Mouse (Mus musculus): ENCODE measurements around the gene Gm49396.
A peak's percentile ranks its signal among the peaks of the same experiment; 100 is the strongest.

Gm49396 gene

DNA sequence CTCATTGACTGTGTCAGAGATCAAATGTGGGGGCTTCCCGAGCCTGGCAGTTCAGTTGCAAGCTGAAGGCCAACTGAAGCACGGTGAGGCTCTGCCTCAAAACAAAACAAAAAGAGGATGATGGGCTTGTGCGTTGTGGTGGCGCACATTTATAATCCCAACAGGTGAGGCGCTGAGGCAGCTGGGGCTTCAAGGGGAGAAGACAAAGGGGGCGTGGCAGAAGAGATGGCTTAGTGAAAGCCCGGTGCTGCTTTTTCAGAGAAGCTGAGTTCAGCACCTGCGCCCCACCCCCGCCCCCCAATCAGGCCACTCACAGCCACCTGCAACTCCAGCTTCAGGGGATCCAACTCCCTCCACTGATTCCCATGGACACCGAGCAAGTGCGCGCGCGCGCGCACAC lies 45.3 kb downstream of the Gm49396 start:
- DNase-seq (ENCODE audit: low read depth, low spot score), result no peak

DNA sequence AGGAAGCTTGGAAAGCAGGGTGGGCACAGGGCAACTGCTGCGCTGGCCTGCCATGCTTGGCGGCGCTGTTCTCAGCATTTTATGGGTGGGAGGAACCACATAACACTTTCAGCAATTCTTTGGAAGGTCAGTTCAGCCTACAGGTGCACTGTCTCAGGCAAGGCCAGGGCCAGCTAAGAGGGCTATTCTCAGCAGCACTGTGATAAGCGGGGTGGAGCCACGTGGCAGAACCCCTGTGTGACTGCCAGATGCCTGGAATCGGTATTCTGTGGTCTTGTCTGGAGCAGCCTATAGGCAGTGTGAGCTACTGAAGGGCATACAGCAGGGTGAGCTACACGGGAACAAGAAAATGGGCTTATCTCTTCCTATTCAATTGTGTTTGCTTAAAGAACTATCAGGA lies 46.9 kb downstream of the Gm49396 start:
- DNase-seq (ENCODE audit: low read depth, low spot score), result no peak

DNA sequence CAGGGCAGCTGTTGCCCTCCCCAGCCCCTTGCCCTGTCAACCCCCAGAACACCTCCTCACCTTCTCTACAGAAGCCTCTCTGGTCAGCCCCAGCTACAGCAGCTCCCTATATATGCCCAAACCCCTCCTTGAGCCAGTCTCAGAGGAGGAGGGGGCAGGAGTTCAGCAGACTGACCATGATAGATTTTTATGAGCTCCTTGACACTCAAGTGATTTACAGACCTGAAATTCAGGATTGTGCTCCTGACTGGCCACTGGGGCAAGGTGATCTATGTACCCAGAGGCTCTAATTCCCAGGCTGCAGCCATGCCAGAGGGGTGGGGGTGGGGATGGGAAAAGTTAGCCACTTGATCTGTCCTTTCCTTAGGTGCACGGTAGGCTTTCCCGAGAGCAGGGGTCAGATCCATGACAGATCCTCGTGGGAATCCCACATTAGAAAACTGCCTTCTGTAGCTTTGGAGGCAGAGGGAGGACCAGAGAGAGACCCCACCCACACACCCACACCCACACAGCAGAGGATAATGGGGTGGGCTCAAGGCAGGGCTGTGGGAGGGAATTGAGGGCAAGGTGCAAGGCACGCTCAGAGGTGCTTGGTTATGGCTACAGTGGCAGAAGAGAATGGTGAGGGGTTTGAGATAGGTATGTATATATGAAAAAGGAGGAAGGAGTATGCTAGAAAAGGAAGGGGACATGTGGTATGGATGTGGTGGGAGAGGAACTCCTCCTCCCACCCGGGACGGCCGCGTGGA lies 49.7 kb downstream of the Gm49396 start, which contains the start of gene Upk1a:
TSS of gene Upk1a (minus strand) at position 194 of the 749 bp plus-strand sequence.
- DNase-seq (ENCODE audit: low read depth, low spot score), result no peak

DNA sequence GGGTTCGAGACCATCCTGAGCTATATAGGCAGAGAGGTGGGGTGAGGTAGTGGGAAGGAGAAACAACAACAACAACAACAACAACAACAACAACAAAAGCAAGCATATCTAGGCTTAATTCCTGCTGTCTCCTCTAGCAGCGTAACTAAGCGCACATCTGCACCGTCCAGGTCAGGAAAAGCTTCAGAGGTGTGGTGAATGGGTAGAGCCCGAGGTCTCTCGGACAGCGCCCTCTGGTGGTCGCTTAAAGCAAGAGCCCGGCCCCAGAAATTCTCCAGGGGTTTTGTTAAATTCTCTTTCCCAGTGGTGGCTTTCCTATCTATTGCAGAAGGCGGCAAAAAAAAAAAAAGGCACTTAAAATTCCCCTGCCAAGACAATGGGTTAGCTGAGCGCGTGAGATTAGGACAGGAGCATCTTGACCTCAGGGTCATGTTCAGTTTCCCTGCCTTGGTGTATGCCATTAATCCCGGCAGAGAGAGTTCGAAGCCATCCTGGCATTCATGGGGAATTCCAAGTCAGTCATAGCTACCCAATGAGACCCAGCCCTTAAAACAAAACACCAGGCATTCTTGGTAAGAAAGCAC lies 50.5 kb downstream of the Gm49396 start:
- peak; percentile 79 for DNase-seq (ENCODE audit: low read depth, low spot score)

DNA sequence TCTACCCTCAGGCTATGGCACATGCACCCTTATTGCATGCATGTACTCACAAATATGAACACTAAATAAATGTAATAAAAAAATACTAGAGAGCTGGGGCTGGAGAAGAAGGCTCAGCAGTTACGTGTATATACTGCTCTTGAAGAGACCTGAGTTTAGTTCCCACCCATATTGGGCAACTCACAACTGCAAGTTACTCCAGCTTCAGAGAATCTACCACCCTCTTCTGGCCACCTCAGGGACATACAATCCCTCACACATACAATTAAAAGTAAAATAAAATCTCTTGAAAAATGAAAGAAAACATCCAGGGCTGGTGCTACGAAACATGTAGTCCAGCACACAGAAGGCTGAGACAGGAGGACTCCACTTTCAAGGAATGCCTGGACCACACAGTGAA lies 51.3 kb downstream of the Gm49396 start:
- DNase-seq (ENCODE audit: low read depth, low spot score), result peak; percentile 63

DNA sequence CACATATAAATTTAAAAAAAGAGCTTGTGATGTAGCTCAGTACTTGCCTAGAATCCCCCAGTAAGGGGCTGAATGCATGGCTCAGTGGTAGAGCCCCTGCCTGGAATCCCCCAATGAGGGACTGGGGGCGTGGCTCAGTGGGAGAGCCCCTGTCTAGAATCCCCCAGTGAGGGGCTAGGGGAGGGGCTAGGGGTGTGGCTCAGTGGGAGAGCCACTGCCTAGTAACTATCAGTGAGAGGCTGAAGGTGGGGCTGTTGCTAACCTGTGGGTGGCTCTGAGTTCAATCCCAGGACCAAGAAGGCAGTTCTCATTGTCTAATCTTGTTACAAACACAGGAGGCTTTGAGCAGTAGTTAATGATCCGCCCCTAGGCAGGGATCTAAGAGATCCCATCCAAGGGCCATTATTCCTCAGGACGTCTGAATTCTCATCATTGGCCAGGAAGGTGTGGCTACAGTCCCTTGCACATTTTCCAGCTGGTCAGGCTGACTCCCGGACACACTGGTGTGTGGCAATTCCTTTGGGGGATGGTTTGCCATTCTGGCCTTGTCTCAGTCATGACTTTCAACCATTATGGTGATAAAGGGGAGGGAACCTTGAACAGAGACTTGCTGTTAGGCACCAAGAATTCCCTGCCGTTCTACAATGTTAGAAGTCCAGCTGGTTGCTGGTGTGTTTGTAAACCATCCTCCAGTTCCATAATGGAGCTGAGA lies 52.1 kb downstream of the Gm49396 start:
- DNase-seq (ENCODE audit: low read depth, low spot score), result no peak
